Mouse (Mus musculus) intestine, embryonic 15.5 days (tissue): ENCODE results near the gene Gsx2. TPM values are rescaled to one million over a fixed set of nuclear protein-coding genes. Genes with fewer than 3 reads are reported as not detected.

Experiments used
- polyA plus RNA-seq: library from polyadenylated mRNA; unstranded; fragments of >200 nt; fragmentation: Nextera tagmentation; extraction: Ambion mirVana; gene quantifications from 2 replicates; pipeline ENCODE4 v1.2.1, GENCODE M21; 2015

Gene Gsx2
- polyA plus RNA-seq, 1 experiment from 2014 or later, result not detected

Other genes with a start within 250 kb of the Gsx2 start
- 26.1 and 26.8 TPM in 2 replicates for gene Chic2, start 30.8 kb upstream of the Gsx2 start, polyA plus RNA-seq
- 32.9 and 37.2 TPM in 2 replicates for gene Pdgfra, start 76.7 kb downstream of the Gsx2 start, polyA plus RNA-seq